Mouse (Mus musculus) heart, postnatal 4 days (tissue): ENCODE results near the gene Mboat7. TPM values are rescaled to one million over a fixed set of nuclear protein-coding genes. Genes with fewer than 3 reads are reported as not detected.
A peak's percentile ranks its signal among the peaks of the same experiment; 100 is the strongest.

Experiments
- DNase-seq: peaks from one replicate; pipeline ENCODE4 v3.0.0; 2021
- total RNA-seq, 2 experiments: library from RNA; stranded (reverse); gene quantifications; 2 replicates each; pipeline ENCODE4 v1.2.3; 2021

Mboat7 gene
- total RNA-seq, 2 experiments from 2014 or later = 29.7 to 32.3 TPM

- no peak for DNase-seq
Measured at GRCm38 (mm10) chr7:3692382-3692986, 839 bp downstream of the Mboat7 start, which contains the start of gene Tsen34. Gene Tsen34, plus strand, starts transcription at chr7:3692863.

- no peak for DNase-seq
Measured at GRCm38 (mm10) chr7:3691919-3692318, 1.4 kb downstream of the Mboat7 start.

- no peak for DNase-seq
Measured at GRCm38 (mm10) chr7:3685400-3686187, 7.7 kb downstream of the Mboat7 start.

GRCm38 (mm10) chr7:3684698-3685097 is 8.6 kb downstream of the Mboat7 start:
- DNase-seq = no peak

- no peak for DNase-seq
Measured at GRCm38 (mm10) chr7:3683908-3684550, 9.3 kb downstream of the Mboat7 start.

- DNase-seq = no peak
Measured at GRCm38 (mm10) chr7:3677342-3677741, 16.0 kb downstream of the Mboat7 start, which contains the start of gene Tmc4. Gene Tmc4, minus strand, starts transcription at chr7:3677553.

- DNase-seq = no peak
Measured at GRCm38 (mm10) chr7:3676371-3676770, 17.0 kb downstream of the Mboat7 start.

- DNase-seq = no peak
Measured at GRCm38 (mm10) chr7:3675228-3675548, 18.1 kb downstream of the Mboat7 start.

- DNase-seq = peak; percentile 90
Measured at GRCm38 (mm10) chr7:3674507-3675227, 18.7 kb downstream of the Mboat7 start.

GRCm38 (mm10) chr7:3666921-3667391 is 26.4 kb downstream of the Mboat7 start:
- DNase-seq = peak; percentile 36

- peak; percentile 97 for DNase-seq
Measured at GRCm38 (mm10) chr7:3665215-3666114, 27.9 kb downstream of the Mboat7 start, which contains the start of gene Leng1. Gene Leng1, minus strand, starts transcription at chr7:3665840.

GRCm38 (mm10) chr7:3664524-3665214 is 28.7 kb downstream of the Mboat7 start:
- DNase-seq = peak; percentile 24

- DNase-seq = no peak
Measured at GRCm38 (mm10) chr7:3658578-3658977, 34.7 kb downstream of the Mboat7 start.

GRCm38 (mm10) chr7:3656966-3657365 is 36.4 kb downstream of the Mboat7 start:
- no peak for DNase-seq

- DNase-seq = no peak
Measured at GRCm38 (mm10) chr7:3646641-3647040, 46.7 kb downstream of the Mboat7 start.

- no peak for DNase-seq
Measured at GRCm38 (mm10) chr7:3646188-3646587, 47.1 kb downstream of the Mboat7 start.

- DNase-seq = no peak
Measured at GRCm38 (mm10) chr7:3645488-3646025, 47.8 kb downstream of the Mboat7 start.

GRCm38 (mm10) chr7:3644672-3645487 is 48.4 kb downstream of the Mboat7 start, which contains the start of gene Cnot3:
Gene Cnot3, plus strand, starts transcription at chr7:3645268.
- DNase-seq = peak; percentile 98

GRCm38 (mm10) chr7:3644348-3644671 is 49.0 kb downstream of the Mboat7 start:
- DNase-seq = no peak

- DNase-seq = no peak
Measured at GRCm38 (mm10) chr7:3643843-3644242, 49.5 kb downstream of the Mboat7 start.
